Mouse (Mus musculus) B cell, adult 67 days (primary cell): ENCODE results near the gene Rpl36-ps4. TPM values are rescaled to one million over a fixed set of nuclear protein-coding genes. Genes with fewer than 3 reads are reported as not detected.

Experiments used
- total RNA-seq, 2 experiments: library from RNA; stranded (reverse); gene quantifications; 4 replicates each; pipeline ENCODE4 v1.2.4; 2023

Gene Rpl36-ps4
- total RNA-seq = not detected

GRCm38 (mm10) chr17:87920677-87921076 is at the start of gene Rpl36-ps4:
TSS of gene Rpl36-ps4 (plus strand) at chr17:87920977.

Other genes with a start within 250 kb of the Rpl36-ps4 start
- gene Msh2, start 248.6 kb upstream of the Rpl36-ps4 start, total RNA-seq = 10 to 100 TPM; 39.1 to 47.2 TPM
- not detected for gene Kcnk12, start 123.0 kb upstream of the Rpl36-ps4 start, total RNA-seq
- gene Msh6, start 54.1 kb downstream of the Rpl36-ps4 start, total RNA-seq = 10 to 100 TPM; 28.1 to 30.9 TPM
- 100 to 1,000 TPM; 156 to 162 TPM for gene Fbxo11, start 144.3 kb downstream of the Rpl36-ps4 start, total RNA-seq